Mouse (Mus musculus) CH12.LX (cell line): ENCODE results near the gene Ilkap.

ENCODE experiments used
- CTCF ChIP-seq, 2 experiments: IDR thresholded peaks in 1 of 2; conservative IDR thresholded peaks in 1 of 2; 2 replicates each; pipeline ENCODE4 v1.5.1; 2011 to 2012; ENCODE audit warnings: low read depth in 2 of 2, low read length in 2 of 2, improper control_type of control experiment in 1 of 2, inconsistent platforms in 1 of 2, mild to moderate bottlenecking in 1 of 2, moderate library complexity in 1 of 2
- JUN ChIP-seq: IDR thresholded peaks from 2 replicates; pipeline ENCODE4 v1.6.1; 2011; ENCODE audit warnings: low read depth, mild to moderate bottlenecking, low read length, improper control_type of control experiment, moderate library complexity; ENCODE audit not compliant: insufficient read depth
- JUND ChIP-seq: conservative IDR thresholded peaks from 2 replicates; pipeline ENCODE4 v1.6.1; 2011; ENCODE audit warnings: low read depth, low read length, improper control_type of control experiment
- NRF1 ChIP-seq: IDR thresholded peaks from 2 replicates; pipeline ENCODE4 v1.6.1; 2014; ENCODE audit warnings: low read depth, mild to moderate bottlenecking, inconsistent platforms, low read length, improper control_type of control experiment, moderate library complexity
- POLR2A ChIP-seq: IDR thresholded peaks from 2 replicates; pipeline ENCODE4 v1.6.1; 2011; ENCODE audit warnings: low read depth, mild to moderate bottlenecking, improper control_type of control experiment, low read length
- SMC3 ChIP-seq: IDR thresholded peaks from 2 replicates; pipeline ENCODE4 v1.6.1; 2011; ENCODE audit warnings: low read depth, low read length, improper control_type of control experiment

DNA sequence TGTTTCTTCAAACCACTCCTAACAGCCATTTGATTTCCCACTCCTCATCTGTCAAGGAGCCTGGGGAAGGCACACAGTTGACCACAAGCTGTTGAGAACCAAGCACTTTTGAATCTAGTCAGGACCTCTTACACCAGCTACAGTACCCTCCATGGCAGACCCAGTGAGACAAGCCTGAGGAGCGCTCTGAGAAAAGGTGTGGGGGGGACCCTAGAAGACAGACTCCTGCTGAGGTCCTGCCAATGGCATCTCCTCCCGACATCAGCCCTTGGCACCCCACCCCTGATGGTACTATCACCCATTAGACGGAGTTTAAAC is 38.4 kb upstream of the Ilkap start:
- TF ChIP-seq CTCF (conservative IDR thresholded peaks at IDR 0.05 in 1 of 2, IDR thresholded peaks at IDR 0.05 in 1 of 2; ENCODE audit: low read depth in 2 of 2, low read length in 2 of 2) (no peak), JUND (no peak), JUN (no peak), POLR2A (no peak), SMC3 (no peak), NRF1 (no peak)
